Mouse (Mus musculus): ENCODE data around the gene Phospho2.

The Phospho2 gene

DNA sequence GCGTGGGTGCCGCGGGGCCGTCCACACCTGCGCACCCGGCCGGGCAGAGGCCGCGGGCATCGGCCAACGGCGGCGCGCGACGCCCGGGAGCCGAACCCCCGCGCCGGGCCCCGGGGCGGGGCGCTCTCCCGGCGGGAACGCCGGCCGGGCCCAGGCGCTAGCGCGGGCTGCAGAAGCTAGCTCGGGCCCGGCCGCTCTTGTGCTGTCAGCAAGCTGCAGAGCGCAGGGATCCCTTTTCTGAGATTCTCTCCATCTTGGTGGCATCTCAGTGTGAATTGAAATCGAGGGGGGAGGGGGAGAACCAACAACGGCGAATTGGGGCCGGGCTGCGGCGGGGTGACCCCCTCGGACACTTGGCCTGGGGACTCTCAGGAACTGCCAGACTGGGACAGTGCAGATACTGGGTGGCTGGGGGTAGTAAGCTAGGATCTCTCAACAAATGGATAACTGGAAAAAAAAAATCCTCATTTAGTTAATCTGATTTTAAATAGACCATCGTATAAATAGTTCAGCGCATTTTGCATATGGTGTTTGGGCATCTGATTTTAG lies 33.8 kb downstream of the Phospho2 start:
- in situ Hi-C loops (cut with MboI) = no loop called here

- in situ Hi-C loops (cut with MboI) = no loop called here
These were observed 36.5 kb downstream of the Phospho2 start for GRCm38 (mm10) chr2:69825898-69826297.

DNA sequence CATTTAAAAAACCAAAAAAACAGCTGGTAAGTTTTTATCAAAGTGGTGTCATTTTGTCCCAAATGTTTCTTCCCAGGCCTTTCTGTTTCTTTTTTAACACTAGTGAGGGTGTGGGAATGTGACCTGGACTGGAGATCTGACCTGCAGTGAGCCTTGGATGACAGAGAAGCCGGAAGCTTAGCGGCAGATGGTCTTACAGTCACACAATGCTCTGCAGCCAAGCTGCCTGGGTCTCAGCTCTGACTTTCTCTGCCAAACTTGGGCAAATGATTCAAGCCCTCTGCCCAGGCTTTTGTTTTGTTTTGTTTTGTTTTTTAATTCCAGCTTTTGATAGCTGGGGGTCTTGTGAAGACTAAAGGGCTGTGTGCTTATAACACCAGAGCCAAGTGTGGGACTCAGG lies 37.0 kb downstream of the Phospho2 start:
- in situ Hi-C loops (cut with MboI) = no loop called here

- in situ Hi-C loops (cut with MboI) = no loop called here
These were observed 38.6 kb downstream of the Phospho2 start for GRCm38 (mm10) chr2:69828031-69828430.

DNA sequence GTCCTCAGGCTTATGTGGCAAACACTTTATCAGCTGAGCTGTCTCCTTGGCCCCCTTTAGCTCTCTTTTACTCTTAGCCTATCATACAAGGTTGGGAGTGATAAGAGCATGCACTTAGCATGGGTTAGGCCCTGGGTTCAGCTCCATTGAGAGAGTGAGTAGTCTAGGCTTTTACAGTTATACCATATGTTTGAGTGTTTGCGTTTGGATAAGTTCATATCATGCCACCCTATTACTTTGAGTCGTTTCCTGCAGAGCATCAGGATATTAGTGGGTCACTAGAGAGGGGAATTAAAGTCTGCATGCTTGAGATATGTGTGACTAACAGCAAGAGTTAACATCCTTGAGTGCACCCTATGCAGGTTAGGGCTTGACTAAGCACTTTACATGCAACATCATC lies 40.3 kb downstream of the Phospho2 start:
- in situ Hi-C loops (cut with MboI) = no loop called here

DNA sequence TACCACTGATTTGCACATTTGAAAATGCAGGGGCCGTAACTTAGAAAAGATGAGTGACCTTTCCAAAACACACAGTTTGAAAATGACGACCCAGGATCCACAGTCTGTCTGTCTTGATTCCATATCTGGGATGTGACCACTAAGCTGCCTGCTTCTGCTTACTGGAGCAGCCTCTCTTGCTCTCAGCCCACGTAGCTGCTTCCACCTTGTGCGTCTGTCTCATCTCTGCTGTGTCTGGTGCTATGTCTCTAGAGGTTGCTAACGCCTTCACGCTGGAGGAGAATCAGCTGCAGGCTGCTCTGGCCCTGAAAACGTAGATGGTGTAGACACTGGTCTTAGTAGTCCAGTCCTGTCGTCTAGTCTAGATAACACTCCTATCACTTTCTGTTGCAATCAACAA lies 40.7 kb downstream of the Phospho2 start:
- in situ Hi-C loops (cut with MboI) = no loop called here

- in situ Hi-C loops (cut with MboI) = no loop called here
These were observed 48.0 kb downstream of the Phospho2 start for GRCm38 (mm10) chr2:69837244-69837967.

- in situ Hi-C loops (cut with MboI) = no loop called here
These were observed 48.6 kb downstream of the Phospho2 start for GRCm38 (mm10) chr2:69837996-69838395.

DNA sequence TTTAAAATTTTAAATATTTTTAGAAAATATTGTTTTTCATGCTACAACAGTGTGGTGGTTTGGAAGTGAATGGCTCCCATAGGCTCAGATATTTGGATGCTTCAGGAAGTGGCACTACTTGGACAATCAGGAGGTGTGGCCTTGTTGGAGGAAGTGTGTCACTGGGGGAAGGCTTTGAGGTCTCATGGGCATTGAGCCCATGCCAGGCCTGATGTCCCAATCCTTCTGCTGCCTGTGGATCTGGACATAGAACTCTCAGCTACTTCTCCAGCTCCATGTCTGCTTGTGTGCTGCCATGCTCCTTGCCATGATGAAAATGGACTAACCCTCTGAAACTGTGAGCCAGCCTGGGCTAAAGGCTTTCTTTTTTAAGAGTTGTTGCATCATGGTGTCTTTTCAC lies 49.3 kb downstream of the Phospho2 start:
- in situ Hi-C loops (cut with MboI) = no loop called here

GRCm38 (mm10) chr2:69840261-69840660 lies 50.8 kb downstream of the Phospho2 start:
- in situ Hi-C loops (cut with MboI) = no loop called here

GRCm38 (mm10) chr2:69849215-69849614 lies 59.8 kb downstream of the Phospho2 start:
- in situ Hi-C loops (cut with MboI) = no loop called here

Measured in mature B cell (primary cell).